Mouse (Mus musculus): ENCODE measurements around the gene Med13l.

DNA sequence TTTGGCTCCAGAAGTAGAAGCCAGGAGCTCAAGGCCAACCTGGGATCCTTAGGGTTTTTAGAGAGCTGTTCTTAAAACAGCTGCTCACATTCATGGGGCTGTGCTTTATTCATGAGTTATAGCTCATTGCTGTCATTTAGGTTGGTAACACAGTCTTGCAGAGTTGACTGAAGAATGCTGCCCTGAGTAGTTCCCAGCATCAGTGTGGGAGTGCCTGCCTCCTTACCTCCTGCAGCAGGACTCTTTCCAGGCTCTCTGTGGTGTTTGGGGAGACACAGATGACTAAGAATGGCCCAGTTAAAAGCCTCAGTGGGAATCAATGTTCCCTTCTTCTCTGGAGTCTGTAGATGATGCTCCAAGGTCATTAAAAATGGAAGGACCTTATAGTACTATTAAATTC, 111.6 kb downstream of the Med13l start:
- TF ChIP-seq CTCF (IDR thresholded peaks at IDR 0.05; ENCODE audit: control insufficient read depth, insufficient read depth, insufficient replicate concordance, low read depth, low read length) (no peak), POLR2A (IDR thresholded peaks at IDR 0.05; ENCODE audit: control insufficient read depth, low read depth, low read length) (no peak)

Measured in testis, adult 2 months (tissue).